Mouse (Mus musculus) hindbrain, postnatal 0 days (tissue): ENCODE measurements around the gene Tram2. TPM values are rescaled to one million over a fixed set of nuclear protein-coding genes. Genes with fewer than 3 reads are reported as not detected.

ENCODE experiments used
- ATAC-seq: fragments of 200-750 bp; cut with Nextera tagmentation; 2 replicates; pipeline ENCODE4 v1.8.0; 2017; ENCODE audit warnings: mild to moderate bottlenecking, moderate TSS enrichment, moderate library complexity
- DNase-seq: peaks from one replicate; pipeline ENCODE4 v3.0.0-alpha.2; 2015; ENCODE audit warnings: low spot score
- H3K27ac ChIP-seq: fragments of 300-500 bp; sonication (generic); 2 replicates; pipeline ENCODE4 v1.5.1; 2014; ENCODE audit warnings: mild to moderate bottlenecking
- H3K27me3 ChIP-seq: fragments of 300-500 bp; sonication (generic); 2 replicates; pipeline ENCODE4 v1.6.1; 2014; ENCODE audit warnings: low read length, mixed read lengths; ENCODE audit not compliant: insufficient read depth
- H3K36me3 ChIP-seq: fragments of 300-500 bp; sonication (generic); 2 replicates; pipeline ENCODE4 v1.6.1; 2014; ENCODE audit warnings: low read length, mixed read lengths; ENCODE audit not compliant: insufficient read depth
- H3K4me1 ChIP-seq: fragments of 300-500 bp; sonication (generic); 2 replicates; pipeline ENCODE4 v1.6.1; 2014; ENCODE audit warnings: antibody characterized with exemption, low read length, mixed read lengths; ENCODE audit not compliant: insufficient read depth
- H3K4me2 ChIP-seq: fragments of 300-500 bp; sonication (generic); 2 replicates; pipeline ENCODE4 v1.6.1; 2014; ENCODE audit warnings: low read depth, mild to moderate bottlenecking, low read length, moderate library complexity, mixed read lengths
- H3K4me3 ChIP-seq: fragments of 300-500 bp; sonication (generic); 2 replicates; pipeline ENCODE4 v1.5.1; 2014; ENCODE audit warnings: low read length
- H3K9ac ChIP-seq: fragments of 300-500 bp; sonication (generic); replicated peaks from 2 replicates; pipeline ENCODE4 v1.6.1; 2014; ENCODE audit warnings: mild to moderate bottlenecking, low read length, moderate library complexity, mixed read lengths
- H3K9me3 ChIP-seq: fragments of 300-500 bp; sonication (generic); 2 replicates; pipeline ENCODE4 v1.6.1; 2016; ENCODE audit warnings: low read length, mixed read lengths
- CTCF ChIP-seq: IDR thresholded peaks from 2 replicates; pipeline ENCODE4 v1.5.1; 2016; ENCODE audit warnings: antibody characterized with exemption, control low read depth, low read depth
- WGBS: fragments of 180-500 bp; shearing (Covaris S2); extraction: QIAGEN DNeasy Blood & Tissue Kit; methylation state at CpG from one replicate; pipeline ENCODE4 v1.1.7; 2014; 5-methylcytosine and 5-hydroxymethylcytosine counted together
- polyA plus RNA-seq: library from polyadenylated mRNA; unstranded; fragments of >200 nt; fragmentation: Nextera tagmentation; extraction: Ambion mirVana; gene quantifications from 2 replicates; pipeline ENCODE4 v1.2.1, GENCODE M21; 2015
- total RNA-seq: library from RNA; depleted of rRNA; stranded (reverse); fragments of >200 nt; gene quantifications from 2 replicates; pipeline ENCODE4 v1.2.3, GENCODE M21; 2014

Gene Tram2
- total and polyA plus RNA-seq, 2 experiments from 2014 or later: 1.5 to 1.7 TPM

DNA sequence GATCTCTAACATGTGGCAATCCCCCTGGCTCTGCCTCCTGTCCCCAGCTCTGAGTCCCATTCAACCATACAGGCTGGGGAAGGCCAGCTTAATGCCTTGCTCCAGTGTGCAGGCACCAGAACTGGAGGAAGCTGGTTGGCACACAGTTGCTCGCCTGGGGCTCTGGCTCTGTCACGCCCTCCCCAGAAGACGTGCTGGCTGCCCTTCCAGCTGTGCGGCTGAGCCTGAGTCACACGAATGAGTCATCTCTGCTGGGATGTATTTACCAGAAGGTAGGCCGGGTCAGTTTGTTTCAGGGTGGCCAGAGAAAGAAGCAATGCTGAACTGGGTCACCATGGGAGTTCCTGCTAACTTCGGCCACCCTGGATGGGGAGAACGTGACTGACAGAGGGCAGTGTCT lies 64.6 kb downstream of the Tram2 start:
- Histone ChIP-seq H3K4me1 (no peaks in the 10 kb centered on the region), H3K27me3 (no peaks in the 10 kb centered on the region), H3K9ac (no peak overlapping the region), H3K9me3 (no peaks in the 10 kb centered on the region), H3K27ac (no peak overlapping the region), H3K4me3 (no peak overlapping the region), H3K4me2 (no peak overlapping the region), H3K36me3 (no peaks in the 10 kb centered on the region)
- WGBS: 40% methylated on average over 8 of the region's 8 CpGs
- ATAC-seq (peak; percentile 49; the same call in 1 of the 2 replicates), DNase-seq (no peak)
- no peak for TF ChIP-seq CTCF

DNA sequence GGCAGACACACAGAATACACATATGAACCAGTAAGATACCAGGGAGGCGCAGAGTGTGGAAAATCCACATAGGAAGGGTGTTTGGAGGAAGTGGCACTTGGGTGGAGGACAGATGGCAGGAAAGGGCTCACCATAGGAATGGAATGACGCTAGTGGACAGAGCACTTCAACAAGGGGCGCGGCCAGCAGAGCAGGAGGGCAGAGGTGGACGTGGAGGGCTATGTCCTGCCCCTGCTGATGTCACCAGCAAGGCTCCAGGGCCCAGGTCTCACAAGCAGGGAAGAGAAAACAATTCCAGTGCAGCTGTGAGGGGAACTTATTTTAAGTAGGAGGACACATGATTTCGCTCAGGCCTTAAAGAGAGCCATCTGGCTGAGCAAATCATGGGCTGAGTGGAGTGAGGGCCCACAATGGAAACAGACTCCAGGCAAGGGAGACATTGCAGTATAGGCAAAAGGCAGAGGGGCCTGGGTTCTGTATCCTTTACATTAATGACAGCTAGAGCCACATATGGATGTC lies 68.7 kb downstream of the Tram2 start:
- Histone ChIP-seq H3K36me3 (no peaks in the 10 kb centered on the region), H3K9ac (no peak overlapping the region), H3K27me3 (no peaks in the 10 kb centered on the region), H3K9me3 (no peaks in the 10 kb centered on the region), H3K4me1 (no peaks in the 10 kb centered on the region), H3K4me3 (no peak overlapping the region), H3K27ac (no peak overlapping the region), H3K4me2 (no peak overlapping the region)
- WGBS: 85% methylated on average over 6 of the region's 6 CpGs
- TF ChIP-seq CTCF: no peak
- DNase-seq (no peak), ATAC-seq (no peak)

DNA sequence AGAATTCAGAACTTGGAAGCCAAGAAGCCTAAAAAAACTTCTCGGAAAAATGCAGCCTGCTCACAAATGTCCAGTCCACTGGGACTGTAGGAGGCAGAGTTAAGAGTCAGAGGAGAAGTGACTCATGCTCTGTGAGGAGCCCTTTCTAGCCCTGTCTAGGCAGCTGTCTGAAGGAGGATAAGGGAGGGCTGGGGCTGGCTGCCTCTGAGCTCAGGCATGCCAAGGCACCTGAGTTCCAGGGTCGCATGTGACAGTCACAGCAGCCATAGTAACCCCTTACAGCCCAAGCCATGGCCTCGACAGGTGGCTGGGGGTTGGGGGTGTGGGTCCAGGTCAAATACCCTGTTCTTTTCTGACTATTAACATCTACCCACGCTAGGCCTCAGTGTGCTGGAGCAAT lies 70.1 kb downstream of the Tram2 start:
- TF ChIP-seq CTCF: no peak
- Histone ChIP-seq H3K9me3 (no peaks in the 10 kb centered on the region), H3K36me3 (no peaks in the 10 kb centered on the region), H3K4me2 (no peak overlapping the region), H3K27me3 (no peaks in the 10 kb centered on the region), H3K4me3 (no peak overlapping the region), H3K9ac (no peak overlapping the region), H3K27ac (no peak overlapping the region), H3K4me1 (no peaks in the 10 kb centered on the region)
- DNase-seq (no peak), ATAC-seq (peak; percentile 52; the same call in 1 of the 2 replicates)
- WGBS: 69% methylated on average over 4 of the region's 4 CpGs

DNA sequence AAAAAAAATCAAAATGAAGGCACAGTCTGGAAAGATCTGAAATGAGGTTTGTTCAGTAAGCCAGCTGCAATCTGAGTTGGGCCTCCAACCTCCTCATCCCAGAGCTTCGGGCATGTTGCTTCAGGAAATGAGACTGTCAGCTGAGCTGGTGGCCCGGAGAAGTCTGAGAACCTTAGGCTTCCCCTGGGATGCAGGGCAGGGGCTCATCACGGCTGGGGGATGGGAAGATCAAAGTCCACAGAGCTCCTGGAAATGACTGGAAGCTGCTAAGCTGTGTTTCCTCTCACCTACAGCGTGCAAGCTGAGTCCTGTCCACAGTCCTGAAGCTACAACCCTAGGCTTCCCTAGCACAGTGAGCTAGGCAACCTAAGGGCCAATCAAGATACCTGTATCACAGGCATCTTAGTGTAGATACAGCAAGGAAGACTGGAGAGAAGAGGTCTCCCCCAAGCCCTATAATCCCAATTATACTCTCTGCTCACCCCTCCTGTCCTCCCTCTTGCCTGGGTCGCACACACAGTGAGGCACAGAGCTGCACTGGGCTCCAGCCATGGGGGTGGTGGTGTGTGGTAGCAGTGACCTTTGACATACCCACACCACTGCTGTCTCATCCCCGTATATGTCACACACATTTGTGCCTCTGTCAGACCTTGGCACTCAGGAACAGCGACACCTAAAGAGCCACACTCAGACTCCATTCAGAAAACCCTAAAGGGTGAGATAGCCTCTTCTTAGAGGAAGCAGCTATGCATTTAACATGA lies 70.9 kb downstream of the Tram2 start:
- ATAC-seq (no peak), DNase-seq (no peak)
- Histone ChIP-seq H3K27me3 (no peaks in the 10 kb centered on the region), H3K27ac (no peak overlapping the region), H3K9ac (no peak overlapping the region), H3K4me1 (0 out of 2 replicates have a peak, but pooled peaks cover under 1% of the 10 kb centered on the region), H3K4me2 (no peak overlapping the region), H3K9me3 (no peaks in the 10 kb centered on the region), H3K4me3 (no peak overlapping the region), H3K36me3 (no peaks in the 10 kb centered on the region)
- 81% methylated on average over 7 of the region's 7 CpGs for WGBS
- no peak for TF ChIP-seq CTCF

DNA sequence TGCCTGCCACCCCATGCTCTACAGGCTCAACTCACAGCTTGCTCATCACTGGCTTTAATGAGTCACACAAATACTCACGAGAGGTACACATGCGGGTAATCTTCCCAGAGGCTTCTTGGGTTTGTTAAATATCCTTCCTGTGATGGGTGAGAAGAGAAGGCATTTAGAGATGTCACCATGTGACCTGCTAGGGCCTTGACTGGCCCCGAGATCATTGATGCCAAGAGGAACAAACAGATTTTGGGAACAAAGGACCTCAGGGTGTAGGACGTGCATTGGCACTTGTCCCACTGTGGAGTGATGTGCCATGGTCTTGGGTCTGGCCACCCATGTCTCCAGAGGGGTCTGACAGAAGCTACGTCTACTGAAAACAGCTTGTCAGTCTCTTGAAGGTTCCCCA lies 72.3 kb downstream of the Tram2 start:
- Histone ChIP-seq H3K4me2 (no peak overlapping the region), H3K4me3 (no peak overlapping the region), H3K36me3 (no peaks in the 10 kb centered on the region), H3K9me3 (no peaks in the 10 kb centered on the region), H3K9ac (no peak overlapping the region), H3K27ac (no peak overlapping the region), H3K27me3 (no peaks in the 10 kb centered on the region), H3K4me1 (0 out of 2 replicates have a peak, but pooled peaks cover 7% of the 10 kb centered on the region)
- 73% methylated on average over 5 of the region's 5 CpGs for WGBS
- DNase-seq (no peak), ATAC-seq (no peak)
- no peak for TF ChIP-seq CTCF

DNA sequence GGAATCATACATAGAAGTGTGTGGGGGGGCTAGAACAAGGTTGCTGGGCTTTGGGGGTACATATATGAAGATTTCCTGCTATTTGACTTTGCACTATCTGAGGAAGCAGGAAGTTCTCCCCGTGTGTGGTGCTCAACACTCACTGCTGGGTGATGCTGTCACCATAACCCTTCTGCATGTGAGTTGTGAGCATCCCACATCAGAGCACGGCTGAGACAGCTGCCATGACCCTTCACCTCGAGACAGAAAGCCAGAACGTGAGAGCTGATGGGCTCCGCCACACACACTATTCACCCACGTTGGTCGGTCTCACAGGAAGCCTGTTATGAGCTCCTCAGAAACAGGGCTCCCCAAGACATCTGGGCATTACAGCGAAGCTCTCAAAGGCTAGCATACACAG lies 74.4 kb downstream of the Tram2 start:
- Histone ChIP-seq H3K4me3 (no peak overlapping the region), H3K9ac (no peak overlapping the region), H3K27me3 (no peaks in the 10 kb centered on the region), H3K9me3 (no peaks in the 10 kb centered on the region), H3K36me3 (no peaks in the 10 kb centered on the region), H3K4me2 (no peak overlapping the region), H3K27ac (no peak overlapping the region), H3K4me1 (0 out of 2 replicates have a peak, but pooled peaks cover 7% of the 10 kb centered on the region)
- 80% methylated on average over 8 of the region's 8 CpGs for WGBS
- no peak for DNase-seq
- no peak for TF ChIP-seq CTCF
- ATAC-seq: no peak
